Mouse (Mus musculus): Measurements from ENCODE around the gene Cul9. TPM values are rescaled to one million over a fixed set of nuclear protein-coding genes. Genes with fewer than 3 reads are reported as not detected.

Cul9 gene
- total and polyA plus RNA-seq, 2 experiments from 2014 or later: 6.1 to 20.3 TPM

DNA sequence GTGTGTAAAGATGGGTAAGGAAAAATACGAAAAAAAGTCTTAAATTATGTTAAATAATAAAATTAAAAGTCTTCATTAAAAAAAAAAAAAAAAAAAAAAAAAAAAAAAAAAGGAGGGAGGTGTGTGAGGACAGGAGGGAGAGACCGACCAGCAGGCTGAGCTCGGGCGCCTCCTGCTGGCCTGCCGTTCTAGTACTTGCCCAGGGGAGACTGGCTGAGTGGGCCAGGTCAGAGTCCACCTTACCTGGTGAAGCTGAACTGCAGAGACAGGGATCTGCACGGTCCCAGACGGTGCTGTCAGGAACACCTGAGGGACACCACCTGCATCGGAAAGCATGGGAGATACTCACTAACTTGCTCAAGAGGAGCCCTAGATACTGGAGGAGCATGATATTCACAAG is 3.0 kb upstream of the Cul9 start:
- Histone ChIP-seq H3K4me1 (ENCODE audit: control insufficient read depth, insufficient read depth) (peaks cover 27% of the 10 kb centered on the region), H3K9ac (replicated peaks; ENCODE audit: low read depth, low read length) (no peak overlapping the region), H3K9me3 (replicated peaks; ENCODE audit: control insufficient read depth, low read length) (no peaks in the 10 kb centered on the region), H3K4me3 (ENCODE audit: low read depth, low read length) (no peak overlapping the region), H3K4me2 (ENCODE audit: low read depth, low read length) (no peak overlapping the region), H3K36me3 (replicated peaks; ENCODE audit: control insufficient read depth, insufficient read depth, low read length) (peaks cover 36% of the 10 kb centered on the region), H3K27ac (ENCODE audit: low read depth) (no peak overlapping the region), H3K27me3 (ENCODE audit: control insufficient read depth, insufficient read depth, low read length) (no peaks in the 10 kb centered on the region)
- TF ChIP-seq CTCF (IDR thresholded peaks at IDR 0.05; ENCODE audit: low read depth) (peak; percentile 56), EP300 (IDR thresholded peaks at IDR 0.05; ENCODE audit: low read depth) (no peak)
- DNase-seq (ENCODE audit: low spot score) (peak; percentile 53), ATAC-seq (ENCODE audit: insufficient read depth, low read depth) (no peak)
- WGBS: 39% methylated on average over 6 of the region's 8 CpGs

DNA sequence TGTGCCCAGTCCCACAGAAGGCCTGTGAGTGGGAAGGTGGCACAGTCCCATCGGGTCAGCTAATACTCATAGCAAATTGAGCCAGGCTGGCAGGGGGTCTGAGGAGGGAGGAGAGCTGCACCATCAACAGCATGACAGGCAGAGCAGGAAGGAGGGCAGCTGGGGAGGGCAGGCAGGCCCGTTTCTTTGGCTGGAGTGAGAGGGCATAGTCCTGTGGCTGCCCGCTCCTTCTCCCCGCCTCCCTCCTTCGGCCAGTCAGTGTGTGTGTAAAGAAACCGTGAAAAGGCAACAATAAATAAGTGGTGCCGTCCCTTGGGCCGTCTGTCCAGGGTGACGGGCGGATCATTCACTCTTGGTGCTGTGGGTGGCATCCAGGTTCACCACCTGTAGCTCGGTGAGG is 2.6 kb upstream of the Cul9 start:
- H3K4me2 ChIP-seq (ENCODE audit: low read depth, low read length): no peak overlapping the region
- H3K27me3 ChIP-seq (ENCODE audit: control insufficient read depth, insufficient read depth, low read length): no peaks in the 10 kb centered on the region
- TF ChIP-seq EP300 (IDR thresholded peaks at IDR 0.05; ENCODE audit: low read depth) (no peak), CTCF (IDR thresholded peaks at IDR 0.05; ENCODE audit: low read depth) (no peak)
- H3K27ac ChIP-seq (ENCODE audit: low read depth): no peak overlapping the region
- no peaks in the 10 kb centered on the region for H3K9me3 ChIP-seq (replicated peaks; ENCODE audit: control insufficient read depth, low read length)
- H3K4me3 ChIP-seq (ENCODE audit: low read depth, low read length): no peak overlapping the region
- peaks cover 22% of the 10 kb centered on the region for H3K4me1 ChIP-seq (ENCODE audit: control insufficient read depth, insufficient read depth)
- ATAC-seq (ENCODE audit: insufficient read depth, low read depth) (no peak), DNase-seq (ENCODE audit: low spot score) (no peak)
- H3K9ac ChIP-seq (replicated peaks; ENCODE audit: low read depth, low read length): no peak overlapping the region
- H3K36me3 ChIP-seq (replicated peaks; ENCODE audit: control insufficient read depth, insufficient read depth, low read length): peaks cover 36% of the 10 kb centered on the region
- WGBS: 63% methylated on average over 11 of the region's 11 CpGs

DNA sequence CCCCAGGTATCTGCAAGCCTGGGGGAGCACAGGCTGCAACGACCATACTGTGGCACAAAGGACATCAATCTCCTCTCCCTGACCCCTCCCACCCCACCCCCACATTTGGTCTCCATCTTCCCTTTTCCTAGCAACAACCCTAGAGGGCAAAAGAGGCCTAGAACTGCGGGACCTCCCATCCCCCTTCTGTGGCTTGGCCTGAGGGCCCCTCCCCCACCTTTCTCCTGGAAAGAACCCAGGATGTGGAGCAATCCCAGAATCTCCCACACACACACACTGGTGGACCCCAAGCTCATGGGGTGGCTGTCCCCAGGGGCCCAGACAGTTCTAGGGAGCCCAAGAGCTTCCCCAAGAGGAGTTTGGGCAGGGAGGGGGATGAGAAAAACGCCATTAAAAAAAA is 1.7 kb upstream of the Cul9 start:
- DNase-seq (ENCODE audit: low spot score) (no peak), ATAC-seq (ENCODE audit: insufficient read depth, low read depth) (no peak)
- Histone ChIP-seq H3K4me3 (ENCODE audit: low read depth, low read length) (no peak overlapping the region), H3K9ac (replicated peaks; ENCODE audit: low read depth, low read length) (no peak overlapping the region), H3K4me1 (ENCODE audit: control insufficient read depth, insufficient read depth) (peaks cover 17% of the 10 kb centered on the region), H3K27me3 (ENCODE audit: control insufficient read depth, insufficient read depth, low read length) (no peaks in the 10 kb centered on the region), H3K27ac (ENCODE audit: low read depth) (no peak overlapping the region), H3K4me2 (ENCODE audit: low read depth, low read length) (no peak overlapping the region), H3K36me3 (replicated peaks; ENCODE audit: control insufficient read depth, insufficient read depth, low read length) (peaks cover 40% of the 10 kb centered on the region), H3K9me3 (replicated peaks; ENCODE audit: control insufficient read depth, low read length) (no peaks in the 10 kb centered on the region)
- WGBS: 39% methylated on average over 3 of the region's 3 CpGs
- no peak for TF ChIP-seq EP300 (IDR thresholded peaks at IDR 0.05; ENCODE audit: low read depth)
- no peak for TF ChIP-seq CTCF (IDR thresholded peaks at IDR 0.05; ENCODE audit: low read depth)

DNA sequence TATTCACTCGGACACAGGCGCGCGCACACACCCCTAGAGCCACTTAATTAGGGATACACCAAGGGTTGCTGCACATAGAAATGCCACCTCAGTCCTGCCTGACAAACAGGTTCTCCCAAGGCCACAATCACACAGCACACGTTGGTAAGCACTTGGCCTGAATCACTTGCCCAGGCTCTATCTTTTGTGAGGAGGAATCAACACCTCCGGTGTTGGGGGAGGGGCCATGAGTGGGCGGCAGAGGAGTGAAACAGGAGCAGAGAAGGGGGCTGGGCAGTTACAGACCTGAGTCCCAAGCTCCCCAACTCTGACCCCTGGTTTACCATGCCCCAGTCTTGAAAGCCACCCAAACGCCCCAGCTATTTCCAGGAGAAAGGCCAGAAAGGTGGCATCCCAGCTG is 807 bp upstream of the Cul9 start:
- Histone ChIP-seq H3K9ac (replicated peaks; ENCODE audit: low read depth, low read length) (no peak overlapping the region), H3K4me1 (ENCODE audit: control insufficient read depth, insufficient read depth) (peaks cover 17% of the 10 kb centered on the region), H3K4me3 (ENCODE audit: low read depth, low read length) (peak overlapping the region; percentile 65; the same call in 1 of the 2 replicates), H3K36me3 (replicated peaks; ENCODE audit: control insufficient read depth, insufficient read depth, low read length) (peaks cover 40% of the 10 kb centered on the region), H3K4me2 (ENCODE audit: low read depth, low read length) (peak overlapping the region; percentile 78; the same call in 1 of the 2 replicates), H3K9me3 (replicated peaks; ENCODE audit: control insufficient read depth, low read length) (no peaks in the 10 kb centered on the region), H3K27me3 (ENCODE audit: control insufficient read depth, insufficient read depth, low read length) (no peaks in the 10 kb centered on the region), H3K27ac (ENCODE audit: low read depth) (peak overlapping the region; percentile 61; the same call in 1 of the 2 replicates)
- TF ChIP-seq CTCF (IDR thresholded peaks at IDR 0.05; ENCODE audit: low read depth): no peak
- no peak for TF ChIP-seq EP300 (IDR thresholded peaks at IDR 0.05; ENCODE audit: low read depth)
- 23% methylated on average over 8 of the region's 8 CpGs for WGBS
- ATAC-seq (ENCODE audit: insufficient read depth, low read depth) (no peak), DNase-seq (ENCODE audit: low spot score) (no peak)

GRCm38 (mm10) chr17:46546591-46546990 is 403 bp upstream of the Cul9 start:
- no peaks in the 10 kb centered on the region for H3K9me3 ChIP-seq (replicated peaks; ENCODE audit: control insufficient read depth, low read length)
- TF ChIP-seq EP300 (IDR thresholded peaks at IDR 0.05; ENCODE audit: low read depth) (no peak), CTCF (IDR thresholded peaks at IDR 0.05; ENCODE audit: low read depth) (no peak)
- H3K4me2 ChIP-seq (ENCODE audit: low read depth, low read length): peak overlapping the region; percentile 78
- H3K9ac ChIP-seq (replicated peaks; ENCODE audit: low read depth, low read length): peak overlapping the region; percentile 66; the same call in 1 of the 2 replicates
- 16% methylated on average over 7 of the region's 7 CpGs for WGBS
- peaks cover 17% of the 10 kb centered on the region for H3K4me1 ChIP-seq (ENCODE audit: control insufficient read depth, insufficient read depth)
- H3K4me3 ChIP-seq (ENCODE audit: low read depth, low read length): peak overlapping the region; percentile 65
- H3K36me3 ChIP-seq (replicated peaks; ENCODE audit: control insufficient read depth, insufficient read depth, low read length): peaks cover 38% of the 10 kb centered on the region
- H3K27ac ChIP-seq (ENCODE audit: low read depth): peak overlapping the region; percentile 61
- H3K27me3 ChIP-seq (ENCODE audit: control insufficient read depth, insufficient read depth, low read length): no peaks in the 10 kb centered on the region
- ATAC-seq (ENCODE audit: insufficient read depth, low read depth) (no peak), DNase-seq (ENCODE audit: low spot score) (no peak)

DNA sequence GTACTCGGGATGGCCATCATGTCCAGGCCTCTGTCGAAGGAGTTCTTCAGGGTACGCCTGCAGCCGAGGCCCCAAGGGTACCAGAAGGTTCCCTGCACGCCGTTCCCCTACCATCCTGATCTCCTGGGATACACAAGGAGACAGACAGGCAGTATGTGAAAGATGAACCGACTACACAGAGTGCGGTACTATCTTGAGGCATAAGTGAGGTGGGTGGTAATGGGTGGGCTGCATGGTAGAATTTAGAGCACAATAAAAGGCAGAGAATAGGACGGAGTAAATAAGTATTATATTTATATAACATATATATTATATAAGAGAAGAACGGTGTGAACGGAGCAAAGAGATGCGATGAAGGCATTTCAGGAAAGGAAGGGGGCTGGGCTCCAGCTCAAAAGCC is 2.5 kb downstream of the Cul9 start:
- H3K4me2 ChIP-seq (ENCODE audit: low read depth, low read length): no peak overlapping the region
- 86% methylated on average over 12 of the region's 12 CpGs for WGBS
- no peak overlapping the region for H3K4me3 ChIP-seq (ENCODE audit: low read depth, low read length)
- ATAC-seq (ENCODE audit: insufficient read depth, low read depth) (no peak), DNase-seq (ENCODE audit: low spot score) (no peak)
- H3K27me3 ChIP-seq (ENCODE audit: control insufficient read depth, insufficient read depth, low read length): no peaks in the 10 kb centered on the region
- peaks cover 30% of the 10 kb centered on the region for H3K36me3 ChIP-seq (replicated peaks; ENCODE audit: control insufficient read depth, insufficient read depth, low read length)
- H3K9ac ChIP-seq (replicated peaks; ENCODE audit: low read depth, low read length): no peak overlapping the region
- no peaks in the 10 kb centered on the region for H3K9me3 ChIP-seq (replicated peaks; ENCODE audit: control insufficient read depth, low read length)
- no peak overlapping the region for H3K27ac ChIP-seq (ENCODE audit: low read depth)
- H3K4me1 ChIP-seq (ENCODE audit: control insufficient read depth, insufficient read depth): peaks cover 17% of the 10 kb centered on the region
- TF ChIP-seq EP300 (IDR thresholded peaks at IDR 0.05; ENCODE audit: low read depth) (no peak), CTCF (IDR thresholded peaks at IDR 0.05; ENCODE audit: low read depth) (no peak)
